Mouse (Mus musculus) c-Kit-positive CD71-positive TER-119-negative erythroid progenitor cells, embryonic 14.5 days (primary cell): ENCODE data around the gene Sox13.

Source experiments
- DNase-seq: peaks from one replicate; pipeline ENCODE4 v3.0.0-alpha.2; 2013; ENCODE audit warnings: low read depth

Sox13 gene

DNA sequence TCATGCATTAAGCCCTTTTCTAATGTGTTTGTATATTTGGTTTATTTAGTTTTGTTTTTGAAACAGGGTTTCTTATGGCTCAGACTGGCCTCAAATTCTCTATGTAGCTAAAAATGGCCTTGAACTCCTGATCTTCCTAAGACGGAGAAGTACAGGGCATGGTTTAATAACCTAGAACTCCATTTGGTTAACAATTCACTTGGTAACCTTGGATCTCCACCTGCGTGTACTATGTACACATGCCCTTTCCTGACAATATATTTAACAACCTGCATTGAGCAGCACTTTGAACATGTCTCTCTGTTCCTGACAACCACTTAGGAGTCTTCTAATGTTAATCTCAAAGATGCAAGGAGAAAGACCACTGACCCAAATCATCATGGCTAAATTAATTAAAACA lies 7.0 kb upstream of the Sox13 start:
- DNase-seq: no peak

DNA sequence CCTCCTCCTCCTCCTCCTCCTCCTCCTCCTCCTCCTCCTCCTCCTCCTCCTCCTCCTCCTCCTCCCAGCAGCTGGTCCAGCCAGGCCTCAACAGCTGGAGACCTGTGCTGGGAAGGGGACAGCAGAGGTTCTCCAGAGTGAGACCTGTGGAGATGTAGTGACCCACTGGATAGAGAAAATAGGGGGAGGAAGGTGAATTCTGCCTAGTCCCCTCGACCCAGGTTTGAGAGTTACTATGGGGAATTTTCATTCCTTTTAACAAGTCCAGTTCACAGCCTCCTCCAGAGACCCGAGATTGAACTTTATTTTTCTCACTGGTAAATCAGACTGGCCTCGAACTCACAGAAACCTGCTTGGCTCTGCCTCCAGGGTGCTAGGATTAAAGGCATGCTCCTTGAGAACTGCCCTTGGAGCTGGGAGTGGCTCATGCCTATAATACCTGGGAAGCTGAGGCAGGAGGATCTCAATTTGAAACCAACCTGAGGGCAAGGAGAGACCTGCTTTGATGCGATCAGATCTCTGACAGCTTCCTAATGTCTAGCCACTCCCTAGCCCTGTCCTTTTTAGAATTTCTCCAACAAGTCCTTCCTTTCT lies 467 bp upstream of the Sox13 start:
- no peak for DNase-seq

DNA sequence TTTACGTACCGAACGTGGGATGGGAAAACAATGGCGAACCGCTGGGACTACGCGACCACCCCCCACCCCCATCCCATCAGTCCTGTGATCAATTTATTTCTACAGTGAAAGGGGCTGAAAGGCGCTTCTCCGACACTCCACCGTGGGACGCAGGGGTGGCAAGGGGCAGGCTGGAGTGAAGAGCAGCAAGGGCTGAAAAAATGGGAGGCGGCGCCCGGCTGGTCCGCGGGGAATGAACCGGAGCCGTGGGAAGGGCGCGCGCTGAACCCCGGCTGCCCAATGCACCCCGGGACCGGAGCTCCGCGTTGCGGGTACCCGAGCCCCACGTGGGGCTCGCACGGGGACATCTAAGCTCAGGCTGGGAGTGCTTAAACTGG lies 1.0 kb downstream of the Sox13 start:
- no peak for DNase-seq

DNA sequence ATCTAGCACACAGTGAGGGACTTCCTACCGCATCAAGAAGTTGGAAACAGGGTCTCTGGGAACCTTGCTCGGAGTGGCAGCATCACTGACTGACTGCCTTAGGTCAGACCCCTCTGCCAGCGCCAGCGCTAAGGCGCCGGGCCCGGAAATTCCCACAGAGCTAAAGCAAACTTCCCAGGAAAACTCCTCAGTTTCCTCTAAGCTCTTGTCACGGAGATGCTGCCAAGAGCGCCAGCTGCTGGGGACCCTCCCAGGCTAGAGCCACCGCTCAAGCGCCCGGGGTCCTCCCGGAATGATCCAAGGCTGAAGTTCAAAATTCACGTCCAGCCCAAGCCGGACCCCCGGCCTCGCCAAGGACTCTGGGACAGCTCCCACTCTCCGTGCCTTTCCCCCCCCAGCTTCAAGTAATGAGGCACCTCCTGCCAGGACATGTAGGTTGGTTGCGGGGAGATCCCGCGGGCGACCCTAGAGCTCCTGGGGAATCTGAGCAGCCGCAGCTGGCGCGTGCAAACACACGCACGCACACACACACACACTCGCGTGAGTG lies 1.5 kb downstream of the Sox13 start:
- DNase-seq: no peak

GRCm38 (mm10) chr1:133421975-133422570 lies 2.1 kb downstream of the Sox13 start:
- no peak for DNase-seq

GRCm38 (mm10) chr1:133421061-133421460 lies 3.1 kb downstream of the Sox13 start:
- no peak for DNase-seq

GRCm38 (mm10) chr1:133420491-133420890 lies 3.7 kb downstream of the Sox13 start:
- DNase-seq: no peak

- DNase-seq: no peak
Observed at GRCm38 (mm10) chr1:133419178-133419834, 4.9 kb downstream of the Sox13 start.

GRCm38 (mm10) chr1:133418164-133418800 lies 5.9 kb downstream of the Sox13 start:
- no peak for DNase-seq

DNA sequence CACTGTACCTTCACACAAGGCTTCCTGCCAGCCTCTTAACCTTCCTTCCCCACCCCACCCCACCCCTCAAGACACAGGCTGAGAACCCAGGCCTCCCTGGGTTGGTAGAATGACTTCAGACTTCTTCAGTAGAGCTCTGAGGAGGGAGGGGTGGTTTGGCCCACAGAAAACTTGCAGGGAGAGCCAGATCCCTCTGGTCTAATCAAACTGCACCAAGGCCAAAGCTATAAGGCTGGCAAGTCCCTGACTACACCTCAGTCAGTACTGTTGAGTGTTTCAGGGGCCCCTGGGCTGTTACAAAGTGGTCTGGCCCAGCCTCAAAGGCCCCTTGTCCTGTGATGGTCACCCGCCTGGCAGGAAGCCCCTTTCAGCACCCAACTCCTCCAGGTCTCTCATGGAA lies 6.6 kb downstream of the Sox13 start:
- DNase-seq: no peak

DNA sequence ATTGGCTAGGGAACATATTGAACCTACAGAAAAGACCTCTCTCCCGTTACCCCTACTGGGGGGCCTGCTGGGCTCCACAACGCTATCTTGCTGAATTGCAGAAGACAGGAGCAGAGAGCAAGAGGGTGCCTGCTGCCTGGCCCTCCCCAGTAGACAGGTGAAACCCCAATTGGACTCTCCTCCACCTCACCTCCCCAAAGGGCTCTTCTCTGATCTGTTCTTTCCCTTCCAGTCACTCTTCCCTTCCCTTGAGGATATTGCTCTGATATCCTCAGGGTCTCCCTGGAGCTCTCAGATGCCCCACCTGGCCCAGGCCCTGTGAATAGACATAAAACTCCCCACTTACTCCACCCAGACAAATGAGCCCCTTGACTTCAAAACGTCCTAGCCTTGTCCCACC lies 7.1 kb downstream of the Sox13 start:
- DNase-seq: no peak

- no peak for DNase-seq
Observed at GRCm38 (mm10) chr1:133416472-133416871, 7.7 kb downstream of the Sox13 start.

DNA sequence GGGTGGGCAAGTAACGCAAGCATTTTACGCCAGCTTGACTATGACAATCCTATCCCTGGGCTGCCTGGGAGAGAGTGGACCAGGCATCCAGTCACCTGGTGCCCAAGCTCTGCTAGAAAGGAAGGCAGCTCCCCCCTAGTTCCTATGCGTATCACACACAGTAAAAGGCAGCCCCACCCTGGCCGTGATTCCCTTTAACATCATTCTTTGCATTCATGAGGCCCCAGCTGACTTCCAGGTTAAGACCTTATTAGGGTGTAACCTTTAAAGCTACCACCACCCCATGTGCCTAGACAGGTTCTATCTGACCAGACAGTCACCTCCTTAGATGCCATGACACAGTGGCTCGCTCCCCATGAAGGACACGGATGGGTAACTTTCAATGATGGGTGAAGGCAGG lies 8.7 kb downstream of the Sox13 start:
- no peak for DNase-seq

DNA sequence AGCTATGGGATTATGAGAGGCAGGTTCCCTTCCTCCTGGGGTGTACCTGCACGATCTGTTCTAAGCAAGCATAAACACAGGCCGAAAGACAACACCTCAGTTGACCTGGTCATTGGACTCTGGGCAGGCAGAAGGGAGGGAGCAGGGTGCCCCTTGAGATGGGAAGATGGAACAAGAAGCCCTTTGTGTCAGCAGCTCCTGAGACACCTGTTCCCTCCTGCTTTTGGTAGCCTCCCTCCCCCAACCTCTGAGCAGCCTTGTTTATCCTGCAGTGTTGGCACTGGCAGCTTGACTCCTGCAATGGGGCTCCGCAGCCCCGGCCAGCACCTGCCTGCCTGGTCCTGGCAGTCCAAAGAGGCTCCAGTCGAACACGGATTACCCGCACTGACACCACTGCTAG lies 9.1 kb downstream of the Sox13 start:
- no peak for DNase-seq

GRCm38 (mm10) chr1:133412941-133413340 lies 11.2 kb downstream of the Sox13 start:
- DNase-seq: no peak

GRCm38 (mm10) chr1:133411506-133412147 lies 12.6 kb downstream of the Sox13 start:
- DNase-seq: no peak

DNA sequence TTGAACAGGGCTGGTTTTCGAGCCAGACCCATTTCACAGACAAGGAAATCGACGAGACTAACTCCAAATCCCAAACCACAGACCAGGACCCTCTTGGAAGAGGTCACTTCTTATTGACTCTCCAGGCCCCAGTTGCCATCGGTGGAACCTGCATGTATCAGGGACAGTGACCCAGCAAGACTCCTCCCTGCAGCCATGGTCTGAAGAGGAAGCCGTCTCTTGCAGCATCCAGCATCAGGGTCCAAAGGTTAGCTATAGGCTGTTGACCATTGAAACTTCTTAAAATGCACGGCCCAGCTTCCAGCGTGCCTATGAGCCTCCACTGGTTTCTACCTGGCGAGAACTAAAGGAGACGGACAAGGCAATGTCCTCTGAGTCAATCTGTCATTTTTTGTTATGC lies 14.4 kb downstream of the Sox13 start:
- no peak for DNase-seq

DNA sequence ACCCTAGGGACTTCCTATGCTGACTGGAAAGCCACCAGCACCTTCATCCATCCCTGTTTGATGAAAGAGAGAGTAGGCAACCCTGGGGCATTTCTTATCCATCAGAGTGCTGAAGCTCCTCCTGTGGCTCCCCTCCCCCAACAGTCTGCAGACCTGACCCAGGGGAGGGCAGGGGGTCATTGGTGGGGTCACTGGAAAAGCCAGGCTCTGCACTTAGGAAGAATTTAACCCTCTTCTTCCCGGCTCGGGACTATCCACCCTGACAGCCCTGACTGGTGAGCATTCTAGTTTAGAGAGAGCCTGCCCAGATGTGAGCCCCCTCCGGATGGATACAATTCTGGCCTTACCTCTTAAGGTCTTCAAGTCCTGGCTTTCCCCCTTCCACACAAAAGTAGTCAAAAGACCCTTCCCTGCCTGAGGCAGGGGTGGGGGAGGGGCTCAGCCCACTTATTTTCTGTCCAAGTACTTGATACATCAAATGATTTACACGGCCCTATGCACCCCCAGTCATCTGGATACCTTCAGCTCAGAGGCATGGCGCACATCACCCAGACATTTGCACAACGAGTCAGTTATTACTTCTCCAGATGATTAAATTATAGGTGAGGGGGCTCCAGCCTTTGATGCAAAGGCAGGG lies 15.2 kb downstream of the Sox13 start:
- DNase-seq: no peak

DNA sequence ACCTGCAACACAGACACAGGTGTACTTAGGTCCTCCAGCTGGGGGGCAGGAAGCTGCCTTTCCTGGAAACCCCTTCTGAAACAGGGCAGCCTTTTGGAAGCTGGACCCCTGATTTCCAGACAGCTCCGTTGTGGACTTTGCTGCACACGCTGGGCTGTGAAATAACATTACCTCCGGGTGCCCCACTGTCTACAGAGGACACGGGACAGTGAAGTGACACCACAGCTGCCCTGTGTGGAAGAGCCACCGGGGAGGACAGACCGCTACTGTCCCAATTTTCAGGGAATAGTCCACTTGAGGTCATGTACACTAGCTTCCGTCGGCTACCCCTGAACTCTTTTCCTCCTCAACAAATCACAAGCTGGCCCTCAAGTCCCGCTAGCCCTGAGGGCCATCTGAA lies 15.9 kb downstream of the Sox13 start:
- DNase-seq: no peak

GRCm38 (mm10) chr1:133407436-133407835 lies 16.7 kb downstream of the Sox13 start:
- no peak for DNase-seq

GRCm38 (mm10) chr1:133406614-133407013 lies 17.6 kb downstream of the Sox13 start:
- DNase-seq: no peak

GRCm38 (mm10) chr1:133404005-133404404 lies 20.2 kb downstream of the Sox13 start:
- DNase-seq: no peak
